9 mouse cellular contexts compared by ENCODE assay signal in genomic region chr13:28604016-28604415, GRCm38 (mm10).
DNase-seq lines count a peak whose midpoint lies in the region; ATAC-seq and TF ChIP-seq lines count a peak whose summit lies in the region.
"Had no signal": no experiment of that assay in that cellular context is flagged by ENCODE, and none has a peak within 500 bp of the region (broad histone marks: within the 10 kb centered on the region; RNA-seq: fewer than 3 reads in every experiment).

No protein-coding gene starts in this region.

- H3K9ac ChIP-seq in stomach, embryonic 14.5 days (replicated peaks; ENCODE audit: low read depth, low read length) = no peak overlapping the region
- no peak overlapping the region for H3K9ac ChIP-seq in stomach, postnatal 0 days (ENCODE audit: low read length)
- H3K9ac ChIP-seq: neural tube, embryonic 13.5 days had no signal

- H3K4me2 ChIP-seq in stomach, embryonic 14.5 days (replicated peaks; ENCODE audit: low read depth, low read length) = no peak overlapping the region
- H3K4me2 ChIP-seq in stomach, postnatal 0 days (replicated peaks; ENCODE audit: low read depth) = no peak overlapping the region
- H3K4me2 ChIP-seq: neural tube, embryonic 13.5 days had no signal

- no peak overlapping the region for H3K4me3 ChIP-seq in stomach, embryonic 14.5 days (ENCODE audit: low read depth, low read length)
- no peak overlapping the region for H3K4me3 ChIP-seq in stomach, postnatal 0 days (ENCODE audit: low read depth, low read length)
- H3K4me3 ChIP-seq in thymus, adult 2 months (ENCODE audit: control insufficient read depth, insufficient read depth, low read length) = no peak overlapping the region
- H3K4me3 ChIP-seq in cerebellum, adult 2 months (replicated peaks; ENCODE audit: insufficient read depth, low read depth, low read length) = no peak overlapping the region
- H3K4me3 ChIP-seq: neural tube, embryonic 13.5 days had no signal

- DNase-seq in adrenal gland, postnatal 10 days = peak; percentile 11
- DNase-seq in adrenal gland, adult 8-10 months = no peak
- no peak for DNase-seq in stomach, postnatal 0 days (ENCODE audit: low spot score)
- peak; percentile 78 for DNase-seq in kidney, postnatal 14 days
- DNase-seq in thymus, adult 2 months = no peak
- DNase-seq in cerebellum, adult 2 months = no peak
- DNase-seq in spleen, adult 12 weeks (ENCODE audit: low spot score) = no peak

- no peak for TF ChIP-seq EP300 in stomach, postnatal 0 days (optimal IDR thresholded peaks at IDR 0.05)

- H3K9me3 ChIP-seq in stomach, embryonic 14.5 days (ENCODE audit: control insufficient read depth, low read depth, low read length) = no peaks in the 10 kb centered on the region
- no peaks in the 10 kb centered on the region for H3K9me3 ChIP-seq in stomach, postnatal 0 days (ENCODE audit: control insufficient read depth, low read length)
- H3K9me3 ChIP-seq: neural tube, embryonic 13.5 days had no signal

- H3K27me3 ChIP-seq in stomach, embryonic 14.5 days (ENCODE audit: control insufficient read depth, insufficient read depth, low read length) = no peaks in the 10 kb centered on the region
- no peaks in the 10 kb centered on the region for H3K27me3 ChIP-seq in stomach, postnatal 0 days (ENCODE audit: control insufficient read depth, insufficient read depth, low read length)
- no peaks in the 10 kb centered on the region for H3K27me3 ChIP-seq in thymus, adult 2 months (ENCODE audit: control insufficient read depth, insufficient read depth, low read length)
- no peaks in the 10 kb centered on the region for H3K27me3 ChIP-seq in cerebellum, adult 2 months (ENCODE audit: control insufficient read depth, insufficient read depth, low read length)
- H3K27me3 ChIP-seq: neural tube, embryonic 13.5 days had no signal

- no peak for TF ChIP-seq CTCF in stomach, postnatal 0 days (IDR thresholded peaks at IDR 0.05; ENCODE audit: low read depth)
- no peak for TF ChIP-seq CTCF in thymus, adult 2 months (IDR thresholded peaks at IDR 0.05; ENCODE audit: borderline replicate concordance, control insufficient read depth, extremely low read depth, insufficient read depth, low read length, poor library complexity)
- TF ChIP-seq CTCF in cerebellum, adult 2 months (IDR thresholded peaks at IDR 0.05; ENCODE audit: borderline replicate concordance, insufficient read depth, low read depth, low read length) = no peak

- TF ChIP-seq POLR2A in thymus, adult 2 months (IDR thresholded peaks at IDR 0.05; ENCODE audit: control insufficient read depth, extremely low read depth, insufficient read depth, low read length, poor library complexity) = no peak
- no peak for TF ChIP-seq POLR2A in cerebellum, adult 2 months (IDR thresholded peaks at IDR 0.05; ENCODE audit: borderline replicate concordance, insufficient read depth, low read length)

- 0 out of 2 replicates have a peak, but pooled peaks cover 14% of the 10 kb centered on the region for H3K4me1 ChIP-seq in stomach, embryonic 14.5 days (ENCODE audit: control insufficient read depth, insufficient read depth, low read length)
- no peaks in the 10 kb centered on the region for H3K4me1 ChIP-seq in stomach, postnatal 0 days (replicated peaks; ENCODE audit: control insufficient read depth, insufficient read depth)
- peaks cover 17% of the 10 kb centered on the region for H3K4me1 ChIP-seq in thymus, adult 2 months (replicated peaks; ENCODE audit: control insufficient read depth, insufficient read depth, low read length)
- H3K4me1 ChIP-seq in cerebellum, adult 2 months (ENCODE audit: control insufficient read depth, insufficient read depth, low read length) = no peaks in the 10 kb centered on the region
- H3K4me1 ChIP-seq: neural tube, embryonic 13.5 days had no signal

- WGBS in stomach, embryonic 14.5 days = 21% methylated on average over 6 of the region's 6 CpGs
- WGBS in stomach, postnatal 0 days = 25% methylated on average over 6 of the region's 6 CpGs
- 93% methylated on average over 6 of the region's 6 CpGs for WGBS in thymus, adult 2 months
- 11% methylated on average over 6 of the region's 6 CpGs for WGBS in cerebellum, adult 2 months

- no peak overlapping the region; the same call in 1 of the 2 replicates for H3K27ac ChIP-seq in stomach, embryonic 14.5 days (ENCODE audit: low read length)
- no peak overlapping the region for H3K27ac ChIP-seq in stomach, postnatal 0 days (replicated peaks)
- H3K27ac ChIP-seq in thymus, adult 2 months (ENCODE audit: control insufficient read depth, insufficient read depth, low read length) = no peak overlapping the region
- H3K27ac ChIP-seq in cerebellum, adult 2 months (ENCODE audit: insufficient read depth, low read length) = no peak overlapping the region
- H3K27ac ChIP-seq: neural tube, embryonic 13.5 days had no signal

- no peaks in the 10 kb centered on the region for H3K36me3 ChIP-seq in stomach, embryonic 14.5 days (ENCODE audit: control insufficient read depth, insufficient read depth, low read length)
- no peaks in the 10 kb centered on the region for H3K36me3 ChIP-seq in stomach, postnatal 0 days (ENCODE audit: control insufficient read depth, insufficient read depth, low read length)
- no peaks in the 10 kb centered on the region; the same call in 1 of the 2 replicates for H3K36me3 ChIP-seq in thymus, adult 2 months (ENCODE audit: control insufficient read depth, insufficient read depth, low read length)
- H3K36me3 ChIP-seq: neural tube, embryonic 13.5 days had no signal

- ATAC-seq in stomach, embryonic 14.5 days (ENCODE audit: insufficient number of reproducible peaks, insufficient read depth, low FRiP score, low read depth) = peak; percentile 33; the same call in 1 of the 2 replicates
- no peak for ATAC-seq in stomach, postnatal 0 days (ENCODE audit: low FRiP score, low TSS enrichment)

Comparison
In these comparisons a context has a peak if more than half of its experiments do, and no peak if none do; other contexts are left out.
1. DNase-seq: peak in adrenal gland, postnatal 10 days (single experiment) and kidney, postnatal 14 days (single experiment); none in adrenal gland, adult 8-10 months (single experiment), stomach, postnatal 0 days (single experiment), thymus, adult 2 months (single experiment), cerebellum, adult 2 months (0 of 2) and spleen, adult 12 weeks (single experiment).